Mouse (Mus musculus) urinary bladder, adult 2 months (tissue): ENCODE measurements at regions not wholly inside any gene's neighbourhood (a gene's known extent, or its start where the extent isn't known, plus 50 kb on each side); places are given as distances from the start of the nearest gene placed in this dataset.

Experiments
- DNase-seq: peaks from one replicate; pipeline ENCODE4 v3.0.0; 2022; ENCODE audit warnings: low spot score

GRCm38 (mm10) chr14:103932170-103932569 is 88.0 kb upstream of the Ednrb start:
- DNase-seq, result no peak

GRCm38 (mm10) chr14:103929734-103930364 is 85.6 kb upstream of the Ednrb start:
- DNase-seq, result no peak

GRCm38 (mm10) chr14:103929155-103929729 is 85.0 kb upstream of the Ednrb start:
- DNase-seq, result no peak

- DNase-seq, result no peak
These were observed 76.0 kb upstream of the Ednrb start for GRCm38 (mm10) chr14:103920169-103920568.

- DNase-seq, result no peak
These were observed 75.2 kb upstream of the Ednrb start for GRCm38 (mm10) chr14:103919380-103919779.

GRCm38 (mm10) chr14:103913453-103913852 is 69.3 kb upstream of the Ednrb start:
- no peak for DNase-seq

- no peak for DNase-seq
These were observed 67.5 kb upstream of the Ednrb start for GRCm38 (mm10) chr14:103911707-103912106.

- DNase-seq, result no peak
These were observed 67.1 kb upstream of the Ednrb start for GRCm38 (mm10) chr14:103911280-103911679.

GRCm38 (mm10) chr14:103906417-103907070 is 62.3 kb upstream of the Ednrb start:
- DNase-seq, result no peak

GRCm38 (mm10) chr14:103900817-103901216 is 56.6 kb upstream of the Ednrb start:
- DNase-seq, result no peak

GRCm38 (mm10) chr14:103899111-103899814 is 55.1 kb upstream of the Ednrb start:
- no peak for DNase-seq

GRCm38 (mm10) chr14:103898689-103899088 is 54.5 kb upstream of the Ednrb start:
- DNase-seq, result no peak

GRCm38 (mm10) chr14:103895261-103895660 is 51.1 kb upstream of the Ednrb start:
- no peak for DNase-seq
